8 mouse cellular contexts compared by ENCODE assay signal in genomic region chr6:86814926-86815325, GRCm38 (mm10). TPM values are rescaled to one million over a fixed set of nuclear protein-coding genes. Genes with fewer than 3 reads are reported as not detected.
DNase-seq lines count a peak whose midpoint lies in the region; ATAC-seq lines count a peak whose summit lies in the region.

No protein-coding gene starts in this region.

- no peaks in the 10 kb centered on the region for H3K27me3 ChIP-seq in forebrain, embryonic 11.5 days (ENCODE audit: control insufficient read depth, insufficient read depth, low read length)
- no peaks in the 10 kb centered on the region for H3K27me3 ChIP-seq in forebrain, embryonic 16.5 days (replicated peaks; ENCODE audit: control insufficient read depth, insufficient read depth, low read length)
- H3K27me3 ChIP-seq in lung, embryonic 15.5 days: no peaks in the 10 kb centered on the region
- no peaks in the 10 kb centered on the region for H3K27me3 ChIP-seq in hindbrain, embryonic 13.5 days
- no peaks in the 10 kb centered on the region for H3K27me3 ChIP-seq in neural tube, embryonic 13.5 days

- peak overlapping the region; percentile 26; the same call in 1 of the 2 replicates for H3K4me2 ChIP-seq in forebrain, embryonic 11.5 days (ENCODE audit: low read depth, low read length, severe bottlenecking)
- H3K4me2 ChIP-seq in forebrain, embryonic 16.5 days (ENCODE audit: low read length): no peak overlapping the region
- H3K4me2 ChIP-seq in lung, embryonic 15.5 days: peak overlapping the region; percentile 35; the same call in 1 of the 2 replicates
- H3K4me2 ChIP-seq in hindbrain, embryonic 13.5 days: peak overlapping the region; percentile 35
- H3K4me2 ChIP-seq in neural tube, embryonic 13.5 days: peak overlapping the region; percentile 25

- H3K36me3 ChIP-seq in forebrain, embryonic 11.5 days (ENCODE audit: control insufficient read depth, insufficient read depth, low read length): no peaks in the 10 kb centered on the region
- H3K36me3 ChIP-seq in forebrain, embryonic 16.5 days (ENCODE audit: control insufficient read depth, insufficient read depth): no peaks in the 10 kb centered on the region
- H3K36me3 ChIP-seq in lung, embryonic 15.5 days: no peaks in the 10 kb centered on the region
- no peaks in the 10 kb centered on the region for H3K36me3 ChIP-seq in hindbrain, embryonic 13.5 days
- no peaks in the 10 kb centered on the region for H3K36me3 ChIP-seq in neural tube, embryonic 13.5 days

- WGBS in forebrain, embryonic 11.5 days: 30% methylated on average over 3 of the region's 3 CpGs
- 32% methylated on average over 3 of the region's 3 CpGs for WGBS in forebrain, embryonic 16.5 days
- 40% methylated on average over 3 of the region's 3 CpGs for WGBS in lung, embryonic 15.5 days
- WGBS in hindbrain, embryonic 13.5 days: 33% methylated on average over 3 of the region's 3 CpGs
- 49% methylated on average over 3 of the region's 3 CpGs for WGBS in neural tube, embryonic 13.5 days

- no peak overlapping the region for H3K27ac ChIP-seq in forebrain, embryonic 11.5 days (ENCODE audit: low read depth, low read length)
- no peak overlapping the region for H3K27ac ChIP-seq in forebrain, embryonic 16.5 days (ENCODE audit: low read length)
- no peak overlapping the region for H3K27ac ChIP-seq in lung, embryonic 15.5 days
- no peak overlapping the region for H3K27ac ChIP-seq in hindbrain, embryonic 13.5 days
- H3K27ac ChIP-seq in neural tube, embryonic 13.5 days (replicated peaks): no peak overlapping the region

- H3K4me3 ChIP-seq in forebrain, embryonic 11.5 days (ENCODE audit: low read depth, low read length): no peak overlapping the region
- no peak overlapping the region for H3K4me3 ChIP-seq in forebrain, embryonic 16.5 days (replicated peaks; ENCODE audit: low read length)
- H3K4me3 ChIP-seq in lung, embryonic 15.5 days: no peak overlapping the region
- no peak overlapping the region for H3K4me3 ChIP-seq in hindbrain, embryonic 13.5 days
- no peak overlapping the region for H3K4me3 ChIP-seq in neural tube, embryonic 13.5 days

- no peak overlapping the region for H3K9ac ChIP-seq in forebrain, embryonic 11.5 days (ENCODE audit: low read length)
- no peak overlapping the region for H3K9ac ChIP-seq in forebrain, embryonic 16.5 days (replicated peaks; ENCODE audit: low read depth, low read length)
- H3K9ac ChIP-seq in lung, embryonic 15.5 days: no peak overlapping the region
- peak overlapping the region; percentile 43; the same call in 1 of the 2 replicates for H3K9ac ChIP-seq in hindbrain, embryonic 13.5 days
- 0 out of 2 replicates have a peak overlapping the region, but pooled peaks have one; percentile 17 for H3K9ac ChIP-seq in neural tube, embryonic 13.5 days

- DNase-seq in forebrain, embryonic 11.5 days (ENCODE audit: low spot score): no peak
- no peak for DNase-seq in lung, adult 18-20 months
- no peak for DNase-seq in lung, postnatal 36 days
- no peak for DNase-seq in B cell, adult 2 months

- H3K9me3 ChIP-seq in forebrain, embryonic 11.5 days (ENCODE audit: control insufficient read depth, low read length): no peaks in the 10 kb centered on the region
- no peaks in the 10 kb centered on the region for H3K9me3 ChIP-seq in forebrain, embryonic 16.5 days (ENCODE audit: control insufficient read depth, low read length)
- H3K9me3 ChIP-seq in lung, embryonic 15.5 days: no peaks in the 10 kb centered on the region
- no peaks in the 10 kb centered on the region for H3K9me3 ChIP-seq in hindbrain, embryonic 13.5 days
- no peaks in the 10 kb centered on the region for H3K9me3 ChIP-seq in neural tube, embryonic 13.5 days

- peaks cover 3% of the 10 kb centered on the region; the same call in 1 of the 2 replicates for H3K4me1 ChIP-seq in forebrain, embryonic 11.5 days (replicated peaks; ENCODE audit: control insufficient read depth, insufficient read depth, low read length)
- H3K4me1 ChIP-seq in forebrain, embryonic 16.5 days (replicated peaks; ENCODE audit: control insufficient read depth, insufficient read depth, low read length): peaks cover 5% of the 10 kb centered on the region
- H3K4me1 ChIP-seq in lung, embryonic 15.5 days: peaks cover 16% of the 10 kb centered on the region
- H3K4me1 ChIP-seq in hindbrain, embryonic 13.5 days (replicated peaks): peaks cover 15% of the 10 kb centered on the region
- peaks cover 7% of the 10 kb centered on the region; the same call in 1 of the 2 replicates for H3K4me1 ChIP-seq in neural tube, embryonic 13.5 days (replicated peaks)

- ATAC-seq in forebrain, embryonic 11.5 days (replicated peaks; ENCODE audit: low FRiP score): no peak
- no peak for ATAC-seq in forebrain, embryonic 16.5 days
- no peak for ATAC-seq in lung, embryonic 15.5 days (ENCODE audit: borderline replicate concordance, extremely low read depth, low FRiP score, low TSS enrichment)
- ATAC-seq in hindbrain, embryonic 13.5 days (ENCODE audit: low FRiP score): no peak
- ATAC-seq in neural tube, embryonic 13.5 days (ENCODE audit: low read depth): no peak

RNA-seq across cellular contexts. Expression of gene Anxa4, which starts 21.5 kb away (rescaled TPM):
- polyA plus RNA-seq in forebrain, embryonic 11.5 days (2014; fragmentation: Nextera tagmentation; extraction: Ambion mirVana): 5.7 and 6.1 TPM in 2 replicates
- polyA plus RNA-seq in forebrain, embryonic 16.5 days (2015; fragmentation: Nextera tagmentation; extraction: Ambion mirVana): 6.1 and 6.7 TPM in 2 replicates
- polyA plus RNA-seq in lung, embryonic 15.5 days (2015; fragmentation: Nextera tagmentation; extraction: Ambion mirVana): 120 and 130 TPM in 2 replicates
- 5.3 and 6.2 TPM in 2 replicates for polyA plus RNA-seq in hindbrain, embryonic 13.5 days (2015; fragmentation: Nextera tagmentation; extraction: Ambion mirVana)
- polyA plus RNA-seq in neural tube, embryonic 13.5 days (2015; fragmentation: Nextera tagmentation; extraction: Ambion mirVana): 5.2 and 6.8 TPM in 2 replicates

RNA-seq across cellular contexts. Expression of gene Aak1, which starts 34.4 kb away (rescaled TPM):
- polyA plus RNA-seq in forebrain, embryonic 11.5 days (2014; fragmentation: Nextera tagmentation; extraction: Ambion mirVana): 21.9 and 23.2 TPM in 2 replicates
- polyA plus RNA-seq in forebrain, embryonic 16.5 days (2015; fragmentation: Nextera tagmentation; extraction: Ambion mirVana): 36.8 and 36.9 TPM in 2 replicates
- polyA plus RNA-seq in lung, embryonic 15.5 days (2015; fragmentation: Nextera tagmentation; extraction: Ambion mirVana): 12.0 and 17.2 TPM in 2 replicates
- 34.5 and 36.5 TPM in 2 replicates for polyA plus RNA-seq in hindbrain, embryonic 13.5 days (2015; fragmentation: Nextera tagmentation; extraction: Ambion mirVana)
- 37.3 and 42.7 TPM in 2 replicates for polyA plus RNA-seq in neural tube, embryonic 13.5 days (2015; fragmentation: Nextera tagmentation; extraction: Ambion mirVana)

Comparison
In these comparisons a context has a peak if more than half of its experiments do, and no peak if none do; other contexts are left out.
1. H3K9ac ChIP-seq: peak in hindbrain, embryonic 13.5 days (single experiment) and neural tube, embryonic 13.5 days (single experiment); none in forebrain, embryonic 11.5 days (single experiment), forebrain, embryonic 16.5 days (single experiment) and lung, embryonic 15.5 days (single experiment).
2. RNA of gene Anxa4, which starts 21.5 kb away (polyA plus RNA-seq): 120 to 130 TPM in lung, embryonic 15.5 days; 5.3 to 6.2 TPM in hindbrain, embryonic 13.5 days, 6.1 to 6.7 TPM in forebrain, embryonic 16.5 days, 5.7 to 6.1 TPM in forebrain, embryonic 11.5 days and 5.2 to 6.8 TPM in neural tube, embryonic 13.5 days; every median in the first group is over 10 times any median in the second.